Mouse (Mus musculus): Measurements from ENCODE around the gene Pigm. TPM values are rescaled to one million over a fixed set of nuclear protein-coding genes. Genes with fewer than 3 reads are reported as not detected.

The Pigm gene
- 10 to 100 TPM; 15.4 to 15.9 TPM for total RNA-seq (2023)

GRCm38 (mm10) chr1:172376198-172376667, at the start of gene Pigm:
Gene Pigm (plus strand): TSS chr1:172376546.

DNA sequence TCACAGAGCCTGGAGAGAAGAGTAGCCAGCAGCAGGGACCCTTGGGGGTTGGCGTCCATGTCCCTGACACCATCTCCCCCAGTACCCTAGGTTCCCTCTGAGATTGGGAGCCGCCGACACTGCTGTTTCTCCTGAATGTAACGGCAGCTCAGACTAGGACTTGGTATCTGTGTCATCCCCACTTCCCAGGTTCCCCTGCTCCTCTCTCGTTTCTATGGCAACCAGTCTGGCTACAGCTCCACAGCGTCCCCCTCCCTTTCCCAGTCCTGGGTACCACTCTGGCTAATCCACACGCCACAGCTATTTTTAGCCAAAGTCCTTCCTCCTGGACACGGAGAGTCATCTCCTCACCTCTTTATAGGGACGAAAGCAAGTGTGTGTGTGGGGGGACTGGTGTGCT, 47.2 kb upstream of the Pigm start, which contains the start of gene Kcnj9:
Gene Kcnj9, minus strand, starts transcription at position 188 of the 400 bp plus-strand sequence.

DNA sequence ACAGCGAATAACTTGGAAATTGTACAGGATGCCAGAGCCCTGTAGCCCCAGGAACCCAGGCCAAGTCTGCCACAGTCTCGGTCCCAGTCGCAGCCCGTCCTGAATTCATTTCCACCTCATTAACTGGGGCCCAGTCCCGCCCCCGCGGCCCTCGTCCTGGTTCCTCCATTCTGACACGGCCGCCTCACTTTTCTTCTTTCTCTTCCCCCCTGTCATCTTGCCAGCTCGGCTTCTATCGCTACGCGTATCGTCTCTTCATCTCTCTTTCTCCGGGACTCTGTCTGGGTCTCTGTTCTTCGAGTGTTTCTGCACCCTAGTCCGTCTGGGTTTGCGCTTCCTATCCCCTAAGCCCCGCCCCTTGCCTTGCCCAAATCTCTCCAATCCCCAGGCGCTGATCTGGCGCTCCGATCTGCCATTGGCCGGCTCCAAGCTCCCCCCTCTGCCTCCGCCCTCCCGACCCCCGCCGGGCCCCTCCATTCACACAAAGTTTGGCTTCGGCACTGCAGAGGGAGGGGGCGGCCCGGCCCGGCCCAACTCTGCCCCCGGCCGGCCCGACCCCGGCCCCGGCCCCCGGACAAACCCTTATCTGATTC, 35.5 kb upstream of the Pigm start, which contains the start of gene Kcnj10:
Gene Kcnj10, plus strand, starts transcription at position 482 of the 593 bp plus-strand sequence.

Other genes with a start within 250 kb of the Pigm start
- gene Pex19, start 249.8 kb upstream of the Pigm start, total RNA-seq (2023) = 10 to 100 TPM; 29.5 to 34.0 TPM
- 10 to 100 TPM; 48.5 to 55.6 TPM for gene Dcaf8, start 228.5 kb upstream of the Pigm start, total RNA-seq (2023)
- gene Pea15a, start 169.7 kb upstream of the Pigm start, total RNA-seq (2023) = 1 to 10 TPM; 6.4 to 6.6 TPM
- not detected for gene Casq1, start 156.7 kb upstream of the Pigm start, total RNA-seq (2023)
- gene Atp1a4, start 118.1 kb upstream of the Pigm start, total RNA-seq (2023) = not detected
- gene Igsf8, start 114.9 kb upstream of the Pigm start, total RNA-seq (2023) = 10 to 100 TPM; 23.1 to 24.0 TPM
- gene Atp1a2, start 78.5 kb upstream of the Pigm start, total RNA-seq (2023) = not detected
- not detected for gene Kcnj9, start 47.2 kb upstream of the Pigm start, total RNA-seq (2023)
- gene Kcnj10, start 35.3 kb upstream of the Pigm start, total RNA-seq (2023) = 1 to 10 TPM; 1.6 to 3.3 TPM
- under 1 TPM; 0.61 to 0.84 TPM for gene Slamf9, start 98.8 kb downstream of the Pigm start, total RNA-seq (2023)
- gene Igsf9, start 105.2 kb downstream of the Pigm start, total RNA-seq (2023) = under 1 TPM; 0.33 to 0.70 TPM
- 100 to 1,000 TPM; 208 to 209 TPM for gene Tagln2, start 123.5 kb downstream of the Pigm start, total RNA-seq (2023)
- gene Cfap45, start 144.3 kb downstream of the Pigm start, total RNA-seq (2023) = under 1 TPM in 1 of 2 experiments, not detected in 1; 0.64 TPM
- not detected for gene Vsig8, start 179.4 kb downstream of the Pigm start, total RNA-seq (2023)
- 1 to 10 TPM; 5.1 to 5.3 TPM for gene Slamf8, start 214.0 kb downstream of the Pigm start, total RNA-seq (2023)
- gene Fcrl6, start 226.0 kb downstream of the Pigm start, total RNA-seq (2023) = not detected